Mouse (Mus musculus) embryonic fibroblast, embryonic 13.5 days (primary cell): ENCODE results near the gene Scrn3. TPM values are rescaled to one million over a fixed set of nuclear protein-coding genes. Genes with fewer than 3 reads are reported as not detected.

Source experiments
- H3K27ac ChIP-seq: 2 replicates; pipeline ENCODE4 v1.5.1; 2012; ENCODE audit warnings: low read length, control low read depth, inconsistent platforms; ENCODE audit not compliant: insufficient read depth
- H3K4me1 ChIP-seq: 2 replicates; pipeline ENCODE4 v1.6.1; 2011; ENCODE audit warnings: low read length; ENCODE audit not compliant: control insufficient read depth, insufficient read depth
- H3K4me3 ChIP-seq: 2 replicates; pipeline ENCODE4 v1.5.1; 2011; ENCODE audit warnings: mild to moderate bottlenecking, control low read depth, low read length; ENCODE audit not compliant: insufficient read depth
- CTCF ChIP-seq: IDR thresholded peaks from 2 replicates; pipeline ENCODE4 v1.5.1; 2011; ENCODE audit warnings: mild to moderate bottlenecking, control low read depth, low read length, moderate library complexity, borderline replicate concordance; ENCODE audit not compliant: insufficient read depth
- POLR2A ChIP-seq: IDR thresholded peaks from 2 replicates; pipeline ENCODE4 v1.6.1; 2011; ENCODE audit warnings: low read depth, mild to moderate bottlenecking, control low read depth, low read length, moderate library complexity
- polyA plus RNA-seq: library from polyadenylated mRNA; stranded (reverse); fragments of >200 nt; gene quantifications from 2 replicates; pipeline ENCODE4 v1.2.4, GENCODE M21; 2011; ENCODE audit warnings: low read depth; ENCODE audit not compliant: missing spikeins, insufficient read length

Gene Scrn3
- polyA plus RNA-seq, 1 experiment: 27.3 TPM

- TF ChIP-seq POLR2A: no peak
- no peak for TF ChIP-seq CTCF
- no peaks in the 10 kb centered on the region for H3K4me1 ChIP-seq
- no peak overlapping the region for H3K4me3 ChIP-seq
- no peak overlapping the region for H3K27ac ChIP-seq
Observed at GRCm38 (mm10) chr2:73371530-73372335, 59.3 kb downstream of the Scrn3 start.

- Histone ChIP-seq H3K4me3 (no peak overlapping the region), H3K4me1 (no peaks in the 10 kb centered on the region), H3K27ac (no peak overlapping the region)
- TF ChIP-seq CTCF: no peak
- no peak for TF ChIP-seq POLR2A
Observed at GRCm38 (mm10) chr2:73378326-73378725, 65.9 kb downstream of the Scrn3 start.

- no peaks in the 10 kb centered on the region for H3K4me1 ChIP-seq
- no peak overlapping the region for H3K4me3 ChIP-seq
- TF ChIP-seq POLR2A (no peak), CTCF (no peak)
- H3K27ac ChIP-seq: no peak overlapping the region
Observed at GRCm38 (mm10) chr2:73379656-73380055, 67.3 kb downstream of the Scrn3 start.

GRCm38 (mm10) chr2:73380298-73380975, 68.0 kb downstream of the Scrn3 start:
- TF ChIP-seq POLR2A: no peak
- no peak for TF ChIP-seq CTCF
- H3K27ac ChIP-seq: no peak overlapping the region
- H3K4me3 ChIP-seq: no peak overlapping the region
- H3K4me1 ChIP-seq: no peaks in the 10 kb centered on the region

- TF ChIP-seq CTCF: no peak
- TF ChIP-seq POLR2A: no peak
- Histone ChIP-seq H3K27ac (no peak overlapping the region), H3K4me1 (no peaks in the 10 kb centered on the region), H3K4me3 (no peak overlapping the region)
Observed at GRCm38 (mm10) chr2:73385172-73385571, 72.8 kb downstream of the Scrn3 start.

DNA sequence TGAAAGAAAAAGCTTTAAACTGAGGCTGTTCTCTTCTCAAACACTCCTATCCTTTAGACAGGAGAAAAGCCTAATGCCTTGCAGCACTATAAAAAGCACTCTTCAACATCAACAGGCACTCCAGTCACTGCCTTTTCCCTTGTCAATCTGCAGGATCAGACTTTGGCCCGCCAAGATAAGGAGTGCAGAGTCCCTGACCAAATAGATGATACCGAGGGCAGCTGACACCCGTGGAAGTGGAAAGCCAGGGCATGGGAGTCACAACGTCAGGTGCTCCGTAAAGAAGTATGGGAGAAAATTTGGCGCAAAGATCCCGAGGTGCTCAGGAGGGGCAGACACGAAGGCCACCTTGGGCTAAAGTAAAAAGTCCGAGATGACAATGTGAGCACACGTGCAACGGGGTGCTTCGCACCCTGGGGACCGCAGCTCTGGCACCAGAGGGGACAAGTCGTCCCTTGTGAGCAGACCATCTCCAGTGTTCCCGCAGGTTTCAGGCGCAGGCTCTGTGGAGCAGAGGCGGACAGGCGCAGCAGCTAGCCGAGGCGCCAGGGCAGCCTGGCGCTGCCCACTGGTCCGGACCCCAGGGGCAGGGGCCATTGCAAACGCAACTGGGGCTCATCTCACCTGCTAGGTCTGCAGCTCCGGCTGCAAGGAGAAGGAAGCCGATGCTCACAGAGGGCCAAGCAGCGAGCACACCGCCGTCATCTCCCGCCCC, 73.4 kb downstream of the Scrn3 start:
- H3K4me1 ChIP-seq: no peaks in the 10 kb centered on the region
- H3K27ac ChIP-seq: no peak overlapping the region
- TF ChIP-seq CTCF: no peak
- no peak for TF ChIP-seq POLR2A
- H3K4me3 ChIP-seq: peak overlapping the region; percentile 64

DNA sequence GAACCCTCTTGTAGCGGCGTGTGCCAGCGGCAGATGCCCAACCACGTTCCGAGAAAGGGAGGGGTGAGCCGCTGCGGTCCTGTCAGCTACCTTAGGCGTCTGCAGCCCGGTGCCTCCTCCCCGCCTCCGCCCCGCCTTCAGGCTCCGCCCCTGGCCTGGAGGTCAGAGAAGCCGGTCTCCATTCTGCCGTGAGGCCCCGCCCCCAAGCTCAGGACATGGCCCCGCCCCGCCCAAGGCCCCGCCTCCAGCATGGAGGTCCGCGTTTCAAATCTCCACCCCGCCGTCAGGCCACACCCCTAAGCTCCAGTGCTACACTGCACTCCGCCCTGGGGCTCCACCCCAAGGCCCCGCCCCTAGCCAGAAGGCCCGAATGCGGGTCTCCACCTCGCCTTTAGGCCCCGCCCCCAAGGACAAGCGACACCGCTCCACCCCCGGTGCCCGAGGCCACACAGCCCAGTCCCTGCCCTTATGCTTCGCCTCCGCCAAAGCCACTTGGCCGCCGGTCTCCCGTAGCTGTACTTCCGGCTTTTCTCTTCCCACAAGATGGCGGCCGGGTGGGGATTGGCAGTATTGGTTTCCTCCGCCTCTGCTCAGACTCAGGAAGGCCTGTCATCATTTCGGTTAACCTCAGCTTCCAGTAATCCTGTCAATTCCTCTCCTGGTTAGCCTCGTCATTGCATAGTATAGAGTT, 74.1 kb downstream of the Scrn3 start, which contains the start of gene Gpr155:
Gpr155 (minus strand) TSS at position 217 of the 691 bp plus-strand sequence.
- Histone ChIP-seq H3K4me3 (peak within 1 kb of the TSS; percentile 64), H3K4me1 (no peaks in the 10 kb centered on the region), H3K27ac (peak within 1 kb of the TSS; percentile 61)
- TF ChIP-seq POLR2A (peak; percentile 83), CTCF (no peak)

Other genes with a start within 250 kb of the Scrn3 start
- 104 and 112 TPM in 2 replicates for gene Ola1, start 93.7 kb upstream of the Scrn3 start, polyA plus RNA-seq
- 0.46 and 0.50 TPM in 2 replicates for gene Sp9, start 40.7 kb upstream of the Scrn3 start, polyA plus RNA-seq
- 13.0 and 16.3 TPM in 2 replicates for gene Cir1, start 100 bp downstream of the Scrn3 start, polyA plus RNA-seq
- 1.6 and 1.8 TPM in 2 replicates for gene Gpr155, start 74.0 kb downstream of the Scrn3 start, polyA plus RNA-seq
- gene Wipf1, start 217.1 kb downstream of the Scrn3 start, polyA plus RNA-seq: 31.9 and 37.6 TPM in 2 replicates